Mouse (Mus musculus): ENCODE data around the gene Gm10160. TPM values are rescaled to one million over a fixed set of nuclear protein-coding genes. Genes with fewer than 3 reads are reported as not detected.
A peak's percentile ranks its signal among the peaks of the same experiment; 100 is the strongest.

The Gm10160 gene
- polyA plus RNA-seq, 1 experiment from 2014 or later = not detected

- Histone ChIP-seq H3K27me3 (ENCODE audit: low read depth, poor library complexity, severe bottlenecking) (no peaks in the 10 kb centered on the region), H3K4me1 (peaks cover 11% of the 10 kb centered on the region; the same call in 1 of the 2 replicates)
Measured at GRCm38 (mm10) chr7:81867231-81867930, 11.8 kb upstream of the Gm10160 start.

GRCm38 (mm10) chr7:81865937-81866336 lies 10.3 kb upstream of the Gm10160 start:
- Histone ChIP-seq H3K4me1 (peaks cover 11% of the 10 kb centered on the region; the same call in 1 of the 2 replicates), H3K9me3 (replicated peaks) (no peaks in the 10 kb centered on the region), H3K27ac (no peak overlapping the region), H3K27me3 (ENCODE audit: low read depth, poor library complexity, severe bottlenecking) (peaks cover 8% of the 10 kb centered on the region; the same call in 1 of the 2 replicates), H3K36me3 (no peaks in the 10 kb centered on the region), H3K4me3 (no peak overlapping the region)
- DNase-seq (ENCODE audit: low spot score) = peak; percentile 20
- WGBS = 90% methylated on average over 6 of the region's 6 CpGs

More at GRCm38 (mm10) chr7:81867231-81867930, 11.8 kb upstream of the Gm10160 start:
- Histone ChIP-seq H3K9me3 (replicated peaks) (no peaks in the 10 kb centered on the region), H3K27ac (no peak overlapping the region), H3K36me3 (no peaks in the 10 kb centered on the region), H3K4me3 (no peak overlapping the region)
- WGBS = 90% methylated on average over 9 of the region's 9 CpGs
- peak; percentile 26 for DNase-seq (ENCODE audit: low spot score)

GRCm38 (mm10) chr7:81864552-81864951 lies 9.0 kb upstream of the Gm10160 start:
- WGBS = 87% methylated on average over 6 of the region's 6 CpGs
- no peak for DNase-seq (ENCODE audit: low spot score)
- Histone ChIP-seq H3K9me3 (replicated peaks) (no peaks in the 10 kb centered on the region), H3K4me1 (peaks cover 17% of the 10 kb centered on the region), H3K27ac (no peak overlapping the region), H3K4me3 (no peak overlapping the region), H3K36me3 (no peaks in the 10 kb centered on the region), H3K27me3 (ENCODE audit: low read depth, poor library complexity, severe bottlenecking) (peaks cover 22% of the 10 kb centered on the region)

- Histone ChIP-seq H3K27me3 (ENCODE audit: low read depth, poor library complexity, severe bottlenecking) (peaks cover 38% of the 10 kb centered on the region), H3K9me3 (replicated peaks) (no peaks in the 10 kb centered on the region), H3K4me1 (peaks cover 31% of the 10 kb centered on the region), H3K27ac (peak overlapping the region; percentile 21; the same call in 1 of the 2 replicates), H3K36me3 (no peaks in the 10 kb centered on the region), H3K4me3 (no peak overlapping the region)
- 74% methylated on average over 24 of the region's 24 CpGs for WGBS
- no peak for DNase-seq (ENCODE audit: low spot score)
Measured at GRCm38 (mm10) chr7:81862587-81863583, 7.3 kb upstream of the Gm10160 start.

GRCm38 (mm10) chr7:81861921-81862320 lies 6.3 kb upstream of the Gm10160 start:
- Histone ChIP-seq H3K9me3 (replicated peaks) (no peaks in the 10 kb centered on the region), H3K27me3 (ENCODE audit: low read depth, poor library complexity, severe bottlenecking) (peaks cover 48% of the 10 kb centered on the region), H3K4me1 (peaks cover 32% of the 10 kb centered on the region), H3K4me3 (no peak overlapping the region), H3K27ac (no peak overlapping the region), H3K36me3 (no peaks in the 10 kb centered on the region)
- WGBS = 65% methylated on average over 4 of the region's 4 CpGs
- DNase-seq (ENCODE audit: low spot score) = no peak

GRCm38 (mm10) chr7:81861461-81861860 lies 5.9 kb upstream of the Gm10160 start:
- no peaks in the 10 kb centered on the region for H3K36me3 ChIP-seq
- H3K9me3 ChIP-seq (replicated peaks) = no peaks in the 10 kb centered on the region
- peaks cover 32% of the 10 kb centered on the region for H3K4me1 ChIP-seq
- DNase-seq (ENCODE audit: low spot score) = no peak
- WGBS = 95% methylated on average over 2 of the region's 2 CpGs
- H3K27me3 ChIP-seq (ENCODE audit: low read depth, poor library complexity, severe bottlenecking) = peaks cover 53% of the 10 kb centered on the region
- no peak overlapping the region for H3K4me3 ChIP-seq
- no peak overlapping the region for H3K27ac ChIP-seq

GRCm38 (mm10) chr7:81860996-81861395 lies 5.4 kb upstream of the Gm10160 start:
- WGBS = 73% methylated on average over 5 of the region's 5 CpGs

GRCm38 (mm10) chr7:81860071-81860470 lies 4.5 kb upstream of the Gm10160 start:
- no peak overlapping the region for H3K27ac ChIP-seq
- no peaks in the 10 kb centered on the region for H3K36me3 ChIP-seq
- peak overlapping the region; percentile 79 for H3K4me3 ChIP-seq
- DNase-seq (ENCODE audit: low spot score) = peak; percentile 44
- no peaks in the 10 kb centered on the region for H3K9me3 ChIP-seq (replicated peaks)
- peaks cover 57% of the 10 kb centered on the region for H3K27me3 ChIP-seq (ENCODE audit: low read depth, poor library complexity, severe bottlenecking)
- H3K4me1 ChIP-seq = peaks cover 32% of the 10 kb centered on the region
- 57% methylated on average over 11 of the region's 11 CpGs for WGBS

More at GRCm38 (mm10) chr7:81860996-81861395, 5.4 kb upstream of the Gm10160 start:
- no peak for DNase-seq (ENCODE audit: low spot score)
- Histone ChIP-seq H3K27me3 (ENCODE audit: low read depth, poor library complexity, severe bottlenecking) (peaks cover 57% of the 10 kb centered on the region), H3K4me1 (peaks cover 32% of the 10 kb centered on the region), H3K9me3 (replicated peaks) (no peaks in the 10 kb centered on the region), H3K27ac (no peak overlapping the region), H3K4me3 (no peak overlapping the region), H3K36me3 (no peaks in the 10 kb centered on the region)

- Histone ChIP-seq H3K9me3 (replicated peaks) (no peaks in the 10 kb centered on the region), H3K4me1 (peaks cover 32% of the 10 kb centered on the region), H3K4me3 (peak within 1 kb of the TSS; percentile 79), H3K27ac (peak within 1 kb of the TSS; percentile 81), H3K36me3 (no peaks in the 10 kb centered on the region), H3K27me3 (ENCODE audit: low read depth, poor library complexity, severe bottlenecking) (peaks cover 57% of the 10 kb centered on the region)
- DNase-seq (ENCODE audit: low spot score) = peak; percentile 62
- under 1% methylated on average over 64 of the region's 64 CpGs for WGBS
Measured at GRCm38 (mm10) chr7:81858968-81859721, 3.6 kb upstream of the Gm10160 start, which contains the start of gene Tm6sf1. Tm6sf1 (plus strand) TSS chr7:81859001.

- 5% methylated on average over 9 of the region's 9 CpGs for WGBS
- peaks cover 30% of the 10 kb centered on the region for H3K4me1 ChIP-seq
- 0 out of 2 replicates have a peak overlapping the region, but pooled peaks have one; percentile 25 for H3K27ac ChIP-seq
- H3K36me3 ChIP-seq = no peaks in the 10 kb centered on the region
- peaks cover 57% of the 10 kb centered on the region for H3K27me3 ChIP-seq (ENCODE audit: low read depth, poor library complexity, severe bottlenecking)
- peak overlapping the region; percentile 79 for H3K4me3 ChIP-seq
- H3K9me3 ChIP-seq (replicated peaks) = no peaks in the 10 kb centered on the region
- no peak for DNase-seq (ENCODE audit: low spot score)
Measured at GRCm38 (mm10) chr7:81858236-81858635, 2.6 kb upstream of the Gm10160 start.

GRCm38 (mm10) chr7:81856221-81856620 lies 627 bp upstream of the Gm10160 start:
- Histone ChIP-seq H3K9me3 (replicated peaks) (no peaks in the 10 kb centered on the region), H3K4me3 (no peak overlapping the region), H3K36me3 (no peaks in the 10 kb centered on the region), H3K27me3 (ENCODE audit: low read depth, poor library complexity, severe bottlenecking) (peaks cover 52% of the 10 kb centered on the region), H3K27ac (no peak overlapping the region), H3K4me1 (peaks cover 27% of the 10 kb centered on the region)
- no peak for DNase-seq (ENCODE audit: low spot score)
- WGBS = 72% methylated on average over 4 of the region's 4 CpGs
